Mouse (Mus musculus): ENCODE data around the gene Nkrf. TPM values are rescaled to one million over a fixed set of nuclear protein-coding genes. Genes with fewer than 3 reads are reported as not detected.

The Nkrf gene
- total and polyA plus RNA-seq, 3 experiments = 9.5 to 59.3 (median 14.1) TPM

GRCm38 (mm10) chrX:36911343-36911742, 8.6 kb upstream of the Nkrf start:
- DNase-seq (ENCODE audit: low read depth, low spot score) = peak; percentile 63
- Histone ChIP-seq H3K79me2 (ENCODE audit: control insufficient read depth, insufficient read depth, low read length, poor library complexity) (no peaks in the 10 kb centered on the region), H3K9me3 (replicated peaks; ENCODE audit: insufficient read depth, low read length) (no peaks in the 10 kb centered on the region), H3K27ac (ENCODE audit: control insufficient read depth, low read depth, low read length) (no peak overlapping the region), H3K36me3 (ENCODE audit: control insufficient read depth in 1 of 2, insufficient read depth in 2 of 2, low read length in 2 of 2) (no peaks in the 10 kb centered on the region), H3K4me3 (ENCODE audit: control insufficient read depth in 1 of 2, insufficient read depth in 1 of 2, low read depth in 2 of 2, low read length in 2 of 2) (no peak overlapping the region), H3K9ac (ENCODE audit: control insufficient read depth, low read depth, low read length, poor library complexity, severe bottlenecking) (no peak overlapping the region), H3K4me1 (ENCODE audit: control insufficient read depth in 1 of 2, insufficient read depth in 2 of 2, low read length in 2 of 2) (no peaks in the 10 kb centered on the region; a peak in 1 of 4 replicates), H3K27me3 (ENCODE audit: control insufficient read depth in 1 of 2, insufficient read depth in 2 of 2, low read length in 2 of 2) (no peaks in the 10 kb centered on the region)
- TF ChIP-seq RAD21 (IDR thresholded peaks at IDR 0.05; ENCODE audit: low read depth, low read length) (peak; percentile 26), SMC3 (IDR thresholded peaks at IDR 0.05; ENCODE audit: low read depth, low read length) (peak; percentile 50), CTCF (IDR thresholded peaks at IDR 0.05 in 2 of 3, conservative IDR thresholded peaks at IDR 0.05 in 1 of 3; ENCODE audit: control insufficient read depth in 1 of 3, insufficient read depth in 1 of 3, low read depth in 2 of 3, low read length in 3 of 3, poor library complexity in 1 of 3, severe bottlenecking in 1 of 3) (peak; percentile 48 to 66 (median 57)), BHLHE40 (IDR thresholded peaks at IDR 0.05; ENCODE audit: borderline replicate concordance, low read depth, low read length) (no peak)

GRCm38 (mm10) chrX:36906539-36906938, 3.8 kb upstream of the Nkrf start:
- Histone ChIP-seq H3K27me3 (ENCODE audit: control insufficient read depth in 1 of 2, insufficient read depth in 2 of 2, low read length in 2 of 2) (no peaks in the 10 kb centered on the region), H3K36me3 (ENCODE audit: control insufficient read depth in 1 of 2, insufficient read depth in 2 of 2, low read length in 2 of 2) (peaks cover 0 to 7% of the 10 kb centered on the region in 2 experiments; a peak in 2 of 4 replicates), H3K4me3 (ENCODE audit: control insufficient read depth in 1 of 2, insufficient read depth in 1 of 2, low read depth in 2 of 2, low read length in 2 of 2) (peak overlapping the region in 1 of 2 experiments; percentile 42; a peak in 2 of 4 replicates), H3K9me3 (replicated peaks; ENCODE audit: insufficient read depth, low read length) (no peaks in the 10 kb centered on the region), H3K9ac (ENCODE audit: control insufficient read depth, low read depth, low read length, poor library complexity, severe bottlenecking) (peak overlapping the region; percentile 55; the same call in 1 of the 2 replicates), H3K79me2 (ENCODE audit: control insufficient read depth, insufficient read depth, low read length, poor library complexity) (peaks cover 15% of the 10 kb centered on the region), H3K27ac (ENCODE audit: control insufficient read depth, low read depth, low read length) (no peak overlapping the region), H3K4me1 (ENCODE audit: control insufficient read depth in 1 of 2, insufficient read depth in 2 of 2, low read length in 2 of 2) (peaks cover 0 to 3% of the 10 kb centered on the region in 2 experiments; a peak in 2 of 4 replicates)
- DNase-seq (ENCODE audit: low read depth, low spot score) = peak; percentile 56
- TF ChIP-seq RAD21 (IDR thresholded peaks at IDR 0.05; ENCODE audit: low read depth, low read length) (peak; percentile 39), ZC3H11A (IDR thresholded peaks at IDR 0.05; ENCODE audit: low read depth, low read length) (no peak), NRF1 (IDR thresholded peaks at IDR 0.05; ENCODE audit: insufficient read depth, low read depth, low read length, poor library complexity, severe bottlenecking) (no peak), TAL1 (IDR thresholded peaks at IDR 0.05; ENCODE audit: low read length) (no peak), SIN3A (IDR thresholded peaks at IDR 0.05; ENCODE audit: low read length) (no peak), CTCF (IDR thresholded peaks at IDR 0.05 in 2 of 3, conservative IDR thresholded peaks at IDR 0.05 in 1 of 3; ENCODE audit: control insufficient read depth in 1 of 3, insufficient read depth in 1 of 3, low read depth in 2 of 3, low read length in 3 of 3, poor library complexity in 1 of 3, severe bottlenecking in 1 of 3) (peak; percentile 24 to 53 (median 32); a peak in 3 of 6 replicates), SMC3 (IDR thresholded peaks at IDR 0.05; ENCODE audit: low read depth, low read length) (peak; percentile 45), ZNF384 (IDR thresholded peaks at IDR 0.05; ENCODE audit: low read depth, low read length) (no peak)

- peaks cover 0 to 16% of the 10 kb centered on the region in 2 experiments; a peak in 2 of 4 replicates for H3K36me3 ChIP-seq (ENCODE audit: control insufficient read depth in 1 of 2, insufficient read depth in 2 of 2, low read length in 2 of 2)
- peaks cover 31% of the 10 kb centered on the region for H3K79me2 ChIP-seq (ENCODE audit: control insufficient read depth, insufficient read depth, low read length, poor library complexity)
- no peaks in the 10 kb centered on the region for H3K9me3 ChIP-seq (replicated peaks; ENCODE audit: insufficient read depth, low read length)
- H3K27me3 ChIP-seq (ENCODE audit: control insufficient read depth in 1 of 2, insufficient read depth in 2 of 2, low read length in 2 of 2) = no peaks in the 10 kb centered on the region
- H3K4me3 ChIP-seq (ENCODE audit: control insufficient read depth in 1 of 2, insufficient read depth in 1 of 2, low read depth in 2 of 2, low read length in 2 of 2) = peak overlapping the region; percentile 78 to 87
- peaks cover 3% of the 10 kb centered on the region in 2 experiments; a peak in 3 of 4 replicates for H3K4me1 ChIP-seq (ENCODE audit: control insufficient read depth in 1 of 2, insufficient read depth in 2 of 2, low read length in 2 of 2)
- peak; percentile 92 for DNase-seq (ENCODE audit: low read depth, low spot score)
- peak overlapping the region; percentile 100 for H3K9ac ChIP-seq (ENCODE audit: control insufficient read depth, low read depth, low read length, poor library complexity, severe bottlenecking)
- H3K27ac ChIP-seq (ENCODE audit: control insufficient read depth, low read depth, low read length) = peak overlapping the region; percentile 87
- TF ChIP-seq USF2 (IDR thresholded peaks at IDR 0.05; ENCODE audit: borderline replicate concordance in 1 of 2, insufficient read depth in 1 of 2, low read depth in 1 of 2, low read length in 2 of 2) (no peak), HCFC1 (IDR thresholded peaks at IDR 0.05; ENCODE audit: low read depth, low read length) (peak; percentile 82), GABPA (IDR thresholded peaks at IDR 0.05; ENCODE audit: low read depth, low read length) (no peak), SMC3 (IDR thresholded peaks at IDR 0.05; ENCODE audit: low read depth, low read length) (no peak), UBTF (IDR thresholded peaks at IDR 0.05; ENCODE audit: borderline replicate concordance, insufficient read depth, low read depth, low read length) (no peak), KAT2A (conservative IDR thresholded peaks at IDR 0.05; ENCODE audit: low read depth, low read length) (no peak), ZC3H11A (IDR thresholded peaks at IDR 0.05; ENCODE audit: low read depth, low read length) (no peak), MYB (IDR thresholded peaks at IDR 0.05; ENCODE audit: low read depth, low read length) (no peak), EP300 (IDR thresholded peaks at IDR 0.05; ENCODE audit: low read depth in 1 of 2, low read length in 2 of 2) (no peak), JUND (IDR thresholded peaks at IDR 0.05; ENCODE audit: low read depth, low read length) (no peak), TCF12 (IDR thresholded peaks at IDR 0.05; ENCODE audit: low read depth, low read length) (peak; percentile 66), MAZ (IDR thresholded peaks at IDR 0.05; ENCODE audit: low read depth, low read length) (no peak), NELFE (IDR thresholded peaks at IDR 0.05; ENCODE audit: low read depth, low read length) (peak; percentile 95), ZMIZ1 (IDR thresholded peaks at IDR 0.05; ENCODE audit: low read depth, low read length) (peak; percentile 91), BHLHE40 (IDR thresholded peaks at IDR 0.05; ENCODE audit: borderline replicate concordance, low read depth, low read length) (no peak), RCOR1 (IDR thresholded peaks at IDR 0.05; ENCODE audit: low read depth, low read length) (no peak)
Measured at GRCm38 (mm10) chrX:36903115-36903768, 543 bp upstream of the Nkrf start.
